Mouse (Mus musculus) hindbrain, embryonic 15.5 days (tissue): Measurements from ENCODE around the gene 1700010I14Rik. TPM values are rescaled to one million over a fixed set of nuclear protein-coding genes. Genes with fewer than 3 reads are reported as not detected.

Experiments used
- ATAC-seq: fragments of 200-750 bp; cut with Nextera tagmentation; 2 replicates; pipeline ENCODE4 v1.8.0; 2017; ENCODE audit warnings: low read depth, moderate number of reproducible peaks, moderate TSS enrichment; ENCODE audit not compliant: low FRiP score
- H3K27ac ChIP-seq: fragments of 300-500 bp; sonication (generic); replicated peaks from 2 replicates; pipeline ENCODE4 v1.5.1; 2015; ENCODE audit warnings: mild to moderate bottlenecking, inconsistent platforms
- H3K27me3 ChIP-seq: fragments of 300-500 bp; sonication (generic); 2 replicates; pipeline ENCODE4 v1.6.1; 2015; ENCODE audit warnings: control low read depth, inconsistent platforms
- H3K36me3 ChIP-seq: fragments of 300-500 bp; sonication (generic); 2 replicates; pipeline ENCODE4 v1.6.1; 2015; ENCODE audit warnings: control low read depth, inconsistent platforms
- H3K4me1 ChIP-seq: fragments of 300-500 bp; sonication (generic); replicated peaks from 2 replicates; pipeline ENCODE4 v1.6.1; 2015; ENCODE audit warnings: control low read depth, inconsistent platforms
- H3K4me2 ChIP-seq: fragments of 300-500 bp; sonication (generic); 2 replicates; pipeline ENCODE4 v1.6.1; 2015; ENCODE audit warnings: moderate library complexity, mild to moderate bottlenecking, inconsistent platforms
- H3K4me3 ChIP-seq: fragments of 300-500 bp; sonication (generic); 2 replicates; pipeline ENCODE4 v1.5.1; 2015; ENCODE audit warnings: mild to moderate bottlenecking, inconsistent platforms
- H3K9ac ChIP-seq: fragments of 300-500 bp; sonication (generic); 2 replicates; pipeline ENCODE4 v1.6.1; 2015; ENCODE audit warnings: inconsistent platforms
- H3K9me3 ChIP-seq: fragments of 300-500 bp; sonication (generic); 2 replicates; pipeline ENCODE4 v1.6.1; 2016; ENCODE audit warnings: control low read depth, inconsistent platforms
- WGBS: fragments of 180-500 bp; shearing (Covaris S2); methylation state at CpG from one replicate; pipeline ENCODE4 v1.1.7; 2015; 5-methylcytosine and 5-hydroxymethylcytosine counted together
- polyA plus RNA-seq: library from polyadenylated mRNA; unstranded; fragments of >200 nt; fragmentation: Nextera tagmentation; extraction: Ambion mirVana; gene quantifications from 2 replicates; pipeline ENCODE4 v1.2.1, GENCODE M21; 2015

Gene 1700010I14Rik
- 2.1 and 2.7 TPM in 2 replicates for polyA plus RNA-seq

- Histone ChIP-seq H3K36me3 (0 out of 2 replicates have a peak, but pooled peaks cover under 1% of the 10 kb centered on the region), H3K9me3 (no peaks in the 10 kb centered on the region), H3K4me2 (peak within 1 kb of the TSS; percentile 59), H3K4me1 (peaks cover 16% of the 10 kb centered on the region), H3K4me3 (peak within 1 kb of the TSS; percentile 40), H3K27me3 (no peaks in the 10 kb centered on the region), H3K27ac (peak within 1 kb of the TSS; percentile 50), H3K9ac (peak within 1 kb of the TSS; percentile 25)
- WGBS, result 7% methylated on average over 13 of the region's 13 CpGs
- 0 out of 2 replicates have a peak, but pooled peaks have one; percentile 15 for ATAC-seq
These were observed at the start of gene 1700010I14Rik for GRCm38 (mm10) chr17:8988119-8988807. 1700010I14Rik (plus strand) TSS chr17:8988333.

GRCm38 (mm10) chr17:8951588-8951987 is 36.5 kb upstream of the 1700010I14Rik start:
- WGBS, result 76% methylated on average over 5 of the region's 5 CpGs
- no peak overlapping the region for H3K9ac ChIP-seq
- no peaks in the 10 kb centered on the region for H3K4me1 ChIP-seq
- no peak overlapping the region for H3K27ac ChIP-seq
- no peak overlapping the region for H3K4me2 ChIP-seq
- no peaks in the 10 kb centered on the region for H3K27me3 ChIP-seq
- H3K9me3 ChIP-seq, result no peaks in the 10 kb centered on the region
- peaks cover 49% of the 10 kb centered on the region for H3K36me3 ChIP-seq
- no peak overlapping the region for H3K4me3 ChIP-seq
- ATAC-seq, result no peak

GRCm38 (mm10) chr17:8952951-8953350 is 35.2 kb upstream of the 1700010I14Rik start:
- Histone ChIP-seq H3K9ac (no peak overlapping the region), H3K4me3 (no peak overlapping the region), H3K27me3 (no peaks in the 10 kb centered on the region), H3K4me1 (no peaks in the 10 kb centered on the region), H3K36me3 (peaks cover 49% of the 10 kb centered on the region), H3K27ac (no peak overlapping the region), H3K4me2 (no peak overlapping the region), H3K9me3 (no peaks in the 10 kb centered on the region)
- WGBS, result 77% methylated on average over 8 of the region's 8 CpGs
- ATAC-seq, result no peak

- Histone ChIP-seq H3K4me3 (no peak overlapping the region), H3K9me3 (no peaks in the 10 kb centered on the region), H3K4me2 (no peak overlapping the region), H3K9ac (no peak overlapping the region), H3K27ac (no peak overlapping the region), H3K4me1 (0 out of 2 replicates have a peak, but pooled peaks cover 4% of the 10 kb centered on the region), H3K36me3 (peaks cover 25% of the 10 kb centered on the region), H3K27me3 (no peaks in the 10 kb centered on the region)
- WGBS, result 77% methylated on average over 6 of the region's 6 CpGs
- ATAC-seq, result no peak
These were observed 30.0 kb upstream of the 1700010I14Rik start for GRCm38 (mm10) chr17:8958125-8958524.

GRCm38 (mm10) chr17:8960386-8960785 is 27.7 kb upstream of the 1700010I14Rik start:
- H3K27me3 ChIP-seq, result no peaks in the 10 kb centered on the region
- H3K36me3 ChIP-seq, result peaks cover 11% of the 10 kb centered on the region
- ATAC-seq, result no peak
- no peak overlapping the region for H3K4me2 ChIP-seq
- no peak overlapping the region for H3K27ac ChIP-seq
- H3K9me3 ChIP-seq, result no peaks in the 10 kb centered on the region
- 0 out of 2 replicates have a peak, but pooled peaks cover 4% of the 10 kb centered on the region for H3K4me1 ChIP-seq
- no peak overlapping the region for H3K9ac ChIP-seq
- WGBS, result 50% methylated on average over 4 of the region's 4 CpGs
- no peak overlapping the region for H3K4me3 ChIP-seq

- Histone ChIP-seq H3K27ac (no peak overlapping the region), H3K4me1 (0 out of 2 replicates have a peak, but pooled peaks cover 4% of the 10 kb centered on the region), H3K36me3 (peaks cover 17% of the 10 kb centered on the region), H3K9ac (no peak overlapping the region), H3K4me2 (no peak overlapping the region), H3K27me3 (no peaks in the 10 kb centered on the region), H3K9me3 (no peaks in the 10 kb centered on the region), H3K4me3 (no peak overlapping the region)
- ATAC-seq, result no peak
- WGBS, result 56% methylated on average over 5 of the region's 5 CpGs
These were observed 27.0 kb upstream of the 1700010I14Rik start for GRCm38 (mm10) chr17:8961097-8961496.

GRCm38 (mm10) chr17:8961644-8962043 is 26.5 kb upstream of the 1700010I14Rik start:
- Histone ChIP-seq H3K27ac (no peak overlapping the region), H3K4me2 (no peak overlapping the region), H3K9me3 (no peaks in the 10 kb centered on the region), H3K4me3 (no peak overlapping the region), H3K27me3 (no peaks in the 10 kb centered on the region), H3K4me1 (0 out of 2 replicates have a peak, but pooled peaks cover 4% of the 10 kb centered on the region), H3K9ac (no peak overlapping the region), H3K36me3 (peaks cover 19% of the 10 kb centered on the region)
- ATAC-seq, result no peak
- 29% methylated on average over 14 of the region's 14 CpGs for WGBS

GRCm38 (mm10) chr17:8965177-8965576 is 23.0 kb upstream of the 1700010I14Rik start:
- H3K4me2 ChIP-seq, result no peak overlapping the region
- no peaks in the 10 kb centered on the region for H3K9me3 ChIP-seq
- no peak overlapping the region for H3K27ac ChIP-seq
- H3K27me3 ChIP-seq, result no peaks in the 10 kb centered on the region
- 90% methylated on average over 6 of the region's 6 CpGs for WGBS
- no peak overlapping the region for H3K9ac ChIP-seq
- ATAC-seq, result no peak
- H3K4me1 ChIP-seq, result 0 out of 2 replicates have a peak, but pooled peaks cover 4% of the 10 kb centered on the region
- peaks cover 48% of the 10 kb centered on the region for H3K36me3 ChIP-seq
- no peak overlapping the region for H3K4me3 ChIP-seq

- no peak overlapping the region for H3K4me3 ChIP-seq
- 20% methylated on average over 12 of the region's 12 CpGs for WGBS
These were observed 15.8 kb upstream of the 1700010I14Rik start for GRCm38 (mm10) chr17:8972152-8972854.

GRCm38 (mm10) chr17:8973331-8973730 is 14.8 kb upstream of the 1700010I14Rik start:
- Histone ChIP-seq H3K4me1 (peaks cover 21% of the 10 kb centered on the region), H3K27ac (no peak overlapping the region), H3K4me2 (no peak overlapping the region), H3K9ac (no peak overlapping the region), H3K27me3 (no peaks in the 10 kb centered on the region), H3K4me3 (no peak overlapping the region), H3K36me3 (peaks cover 29% of the 10 kb centered on the region), H3K9me3 (no peaks in the 10 kb centered on the region)
- 70% methylated on average over 5 of the region's 5 CpGs for WGBS
- ATAC-seq, result no peak

More at GRCm38 (mm10) chr17:8972152-8972854, 15.8 kb upstream of the 1700010I14Rik start:
- H3K36me3 ChIP-seq, result peaks cover 39% of the 10 kb centered on the region
- no peak overlapping the region for H3K9ac ChIP-seq
- no peak overlapping the region for H3K4me2 ChIP-seq
- H3K27me3 ChIP-seq, result no peaks in the 10 kb centered on the region
- no peaks in the 10 kb centered on the region for H3K9me3 ChIP-seq
- no peak for ATAC-seq
- H3K4me1 ChIP-seq, result peaks cover 21% of the 10 kb centered on the region
- H3K27ac ChIP-seq, result no peak overlapping the region

GRCm38 (mm10) chr17:8974423-8974822 is 13.7 kb upstream of the 1700010I14Rik start:
- WGBS, result 37% methylated on average over 7 of the region's 7 CpGs
- Histone ChIP-seq H3K4me2 (no peak overlapping the region), H3K36me3 (peaks cover 22% of the 10 kb centered on the region), H3K4me3 (no peak overlapping the region), H3K9me3 (no peaks in the 10 kb centered on the region), H3K27me3 (no peaks in the 10 kb centered on the region), H3K27ac (no peak overlapping the region), H3K4me1 (peaks cover 21% of the 10 kb centered on the region), H3K9ac (no peak overlapping the region)
- ATAC-seq, result no peak

- H3K27me3 ChIP-seq, result no peaks in the 10 kb centered on the region
- no peak for ATAC-seq
- no peak overlapping the region for H3K4me2 ChIP-seq
- WGBS, result 44% methylated on average over 6 of the region's 6 CpGs
- no peak overlapping the region for H3K9ac ChIP-seq
- H3K4me1 ChIP-seq, result peaks cover 21% of the 10 kb centered on the region
- H3K9me3 ChIP-seq, result no peaks in the 10 kb centered on the region
- no peak overlapping the region for H3K27ac ChIP-seq
- peaks cover 19% of the 10 kb centered on the region for H3K36me3 ChIP-seq
- no peak overlapping the region for H3K4me3 ChIP-seq
These were observed 13.2 kb upstream of the 1700010I14Rik start for GRCm38 (mm10) chr17:8974823-8975397.
